Mouse (Mus musculus): ENCODE results near the gene Glp1r.

Glp1r gene

GRCm38 (mm10) chr17:30914264-30914663 lies 12.6 kb downstream of the Glp1r start:
- DNase-seq: no peak

DNA sequence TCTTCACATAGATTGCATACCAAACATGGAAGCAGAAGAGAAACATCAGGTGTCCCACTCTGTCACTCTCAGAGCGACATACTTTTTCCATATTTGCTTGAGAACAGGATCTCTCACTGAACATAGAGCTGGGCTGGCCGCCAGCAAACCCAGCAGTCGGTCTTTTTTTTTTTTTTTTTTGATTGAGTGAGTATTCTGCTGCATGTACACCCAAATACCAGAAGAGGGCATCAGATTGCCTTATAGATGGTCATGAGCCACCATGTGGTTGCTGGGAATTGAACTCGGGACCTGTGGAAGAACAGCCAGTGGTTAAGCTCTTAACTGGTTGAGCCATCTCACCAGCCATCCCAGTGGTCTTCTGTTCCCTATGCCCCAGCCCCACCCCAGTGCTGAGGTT lies 21.9 kb downstream of the Glp1r start:
- DNase-seq: no peak

- DNase-seq: no peak
Measured at GRCm38 (mm10) chr17:30930827-30931226, 29.2 kb downstream of the Glp1r start.

DNA sequence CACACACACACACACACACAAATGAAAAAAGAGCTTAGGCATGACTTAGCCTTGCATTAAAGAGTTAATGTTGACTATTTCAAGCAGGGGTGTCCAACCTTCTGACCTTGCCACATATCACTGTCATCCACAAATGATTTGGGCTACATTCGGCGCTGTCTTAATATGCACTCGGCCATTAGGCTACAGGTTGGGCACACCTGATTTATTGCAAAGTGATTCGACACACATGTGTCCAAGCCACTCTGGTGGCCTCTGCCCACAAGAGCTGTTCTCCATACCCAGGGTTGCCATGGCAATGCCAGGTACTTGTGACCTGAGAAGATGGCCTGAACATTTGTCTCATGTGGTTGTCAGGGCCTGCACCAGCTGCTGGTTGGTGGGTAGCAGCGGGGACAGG lies 31.2 kb downstream of the Glp1r start:
- no peak for DNase-seq

DNA sequence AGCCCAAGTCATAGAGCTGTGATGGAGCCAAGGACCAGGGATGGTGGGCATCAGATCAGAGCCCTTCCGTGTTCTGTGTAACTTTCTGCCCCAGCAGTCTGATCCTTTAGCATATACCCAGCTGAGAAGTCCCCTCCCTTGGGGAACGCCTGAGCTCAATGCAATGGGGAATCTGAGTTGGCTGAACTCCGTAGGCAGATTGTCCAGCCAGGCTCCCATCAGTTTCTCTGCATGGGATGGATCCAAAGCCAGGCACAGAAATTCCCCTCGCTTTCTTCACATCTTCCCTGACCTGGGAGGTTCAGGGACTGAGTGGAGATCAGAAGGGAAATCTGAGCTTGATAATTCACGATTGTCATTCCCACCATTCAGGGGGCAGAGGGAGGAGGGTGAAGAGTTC lies 33.7 kb downstream of the Glp1r start:
- no peak for DNase-seq

GRCm38 (mm10) chr17:30938554-30938953 lies 36.9 kb downstream of the Glp1r start:
- peak; percentile 15 for DNase-seq

DNA sequence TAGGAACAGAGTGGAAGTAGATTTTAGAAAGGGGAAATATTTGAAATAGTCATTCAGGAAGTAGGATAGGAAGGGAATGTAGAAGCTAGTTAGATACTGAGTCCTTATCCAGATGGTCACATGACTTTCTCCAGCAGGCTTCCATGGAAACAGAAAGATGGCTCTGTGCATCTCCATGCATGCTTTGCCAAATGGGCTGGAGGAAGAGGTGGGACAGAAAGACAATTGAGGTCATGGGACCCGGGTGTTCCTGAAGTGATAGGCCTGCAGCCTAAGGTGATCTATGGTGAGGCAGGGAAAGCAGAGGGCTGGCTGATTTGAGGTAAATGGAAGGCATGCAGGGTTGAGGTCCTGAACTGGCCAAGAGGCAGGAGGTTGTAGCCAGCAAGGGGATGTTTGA lies 46.8 kb downstream of the Glp1r start:
- no peak for DNase-seq

GRCm38 (mm10) chr17:30950780-30951179 lies 49.2 kb downstream of the Glp1r start:
- peak; percentile 85 for DNase-seq

- DNase-seq: no peak
Measured at GRCm38 (mm10) chr17:30951600-30951999, 50.0 kb downstream of the Glp1r start.

- DNase-seq: no peak
Measured at GRCm38 (mm10) chr17:30954340-30954739, 52.7 kb downstream of the Glp1r start, which contains the start of gene Umodl1. Gene Umodl1 (plus strand): TSS chr17:30954640.

DNA sequence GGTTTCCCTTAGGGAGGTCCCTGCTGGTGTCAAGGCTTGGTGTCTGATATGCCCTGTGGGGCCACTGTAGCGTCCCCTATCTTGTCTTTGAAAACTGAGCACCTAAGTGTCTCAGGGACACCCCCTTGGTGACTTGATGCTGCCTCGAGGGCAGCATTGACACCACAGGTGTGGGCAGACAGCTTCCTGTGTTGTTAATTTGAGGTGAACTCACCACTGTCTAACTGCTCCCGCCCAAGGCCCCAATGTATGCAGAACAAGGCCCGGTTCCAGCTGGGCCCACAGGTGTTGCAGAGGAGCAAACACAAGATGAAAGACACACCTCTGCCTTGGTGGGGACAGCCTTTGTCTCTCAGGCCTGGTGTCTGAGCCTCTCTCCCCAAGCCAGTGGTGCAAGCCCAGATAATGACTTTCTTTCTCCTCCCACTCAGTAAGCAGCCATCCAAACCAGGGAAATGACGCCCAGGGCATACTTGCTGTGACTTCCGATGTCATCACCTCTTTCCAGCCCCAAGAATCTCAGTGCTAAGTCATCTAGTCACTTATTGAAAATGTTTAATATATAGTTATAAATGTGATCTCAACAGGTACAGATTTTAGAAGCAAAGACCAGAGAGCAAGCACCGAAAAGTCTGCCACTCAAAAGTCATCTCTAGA lies 60.4 kb downstream of the Glp1r start:
- no peak for DNase-seq

DNA sequence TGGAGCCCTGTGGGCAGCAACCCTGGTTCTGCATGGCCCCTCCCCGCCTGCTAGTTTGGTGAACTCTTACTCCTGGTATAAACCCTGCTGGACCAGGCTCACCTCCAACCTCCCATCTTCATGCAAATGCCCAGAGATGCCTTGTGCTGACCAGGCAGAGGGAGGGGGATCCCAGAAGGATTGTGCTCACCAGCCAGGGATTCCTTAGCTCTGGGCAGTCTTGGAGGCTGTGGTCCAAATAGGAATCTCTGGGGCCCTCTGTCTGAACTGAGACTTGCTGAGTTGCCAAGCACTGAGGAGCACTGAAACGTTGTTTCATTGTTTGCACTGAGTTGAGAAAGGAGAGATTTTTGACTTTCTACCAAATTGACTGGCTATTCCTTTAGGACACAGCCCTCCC lies 61.3 kb downstream of the Glp1r start:
- peak; percentile 6 for DNase-seq

- DNase-seq: no peak
Measured at GRCm38 (mm10) chr17:30969983-30970382, 68.4 kb downstream of the Glp1r start.

DNA sequence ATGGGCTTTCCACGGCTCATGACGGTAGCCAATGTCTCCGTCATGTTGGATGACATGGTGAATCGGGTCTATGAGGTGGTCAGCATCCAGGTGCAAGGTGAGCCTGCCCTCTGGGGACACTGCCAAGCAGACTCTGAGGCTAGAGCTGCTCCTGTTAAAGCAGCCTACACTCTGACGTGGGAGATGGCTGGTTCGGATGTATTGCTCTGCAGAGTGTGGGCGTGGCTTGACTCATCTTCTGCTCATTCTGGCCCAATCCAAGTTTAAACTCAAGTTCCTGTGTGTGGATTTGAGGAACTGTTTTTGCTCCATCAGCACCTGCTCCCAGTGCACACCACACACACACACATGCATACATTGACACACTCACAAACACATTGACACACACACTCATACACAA lies 70.3 kb downstream of the Glp1r start:
- DNase-seq: no peak

DNA sequence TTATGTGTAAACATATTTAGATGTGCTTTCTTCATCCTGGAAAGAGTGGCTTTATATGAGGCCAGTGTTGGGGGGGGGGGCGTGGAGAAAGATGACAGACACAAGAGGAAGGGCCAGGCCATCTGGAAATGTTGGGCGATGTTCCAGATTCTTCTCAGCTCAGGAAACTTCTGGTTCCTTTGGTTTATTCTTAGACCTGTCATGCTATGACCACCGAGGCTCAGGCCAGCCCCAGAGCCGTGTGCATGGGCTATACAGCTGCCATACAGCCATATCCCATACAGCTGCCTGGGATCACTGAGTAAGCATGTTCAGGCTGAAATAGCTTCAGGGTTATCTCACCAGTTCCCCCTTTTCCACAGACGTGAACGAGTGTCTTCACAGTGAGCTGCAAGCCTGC lies 71.7 kb downstream of the Glp1r start:
- DNase-seq: peak; percentile 49

- DNase-seq: peak; percentile 17
Measured at GRCm38 (mm10) chr17:30977290-30977689, 75.7 kb downstream of the Glp1r start.

- DNase-seq: no peak
Measured at GRCm38 (mm10) chr17:30978556-30978955, 76.9 kb downstream of the Glp1r start.

- no peak for DNase-seq
Measured at GRCm38 (mm10) chr17:30983521-30983920, 81.9 kb downstream of the Glp1r start.

DNA sequence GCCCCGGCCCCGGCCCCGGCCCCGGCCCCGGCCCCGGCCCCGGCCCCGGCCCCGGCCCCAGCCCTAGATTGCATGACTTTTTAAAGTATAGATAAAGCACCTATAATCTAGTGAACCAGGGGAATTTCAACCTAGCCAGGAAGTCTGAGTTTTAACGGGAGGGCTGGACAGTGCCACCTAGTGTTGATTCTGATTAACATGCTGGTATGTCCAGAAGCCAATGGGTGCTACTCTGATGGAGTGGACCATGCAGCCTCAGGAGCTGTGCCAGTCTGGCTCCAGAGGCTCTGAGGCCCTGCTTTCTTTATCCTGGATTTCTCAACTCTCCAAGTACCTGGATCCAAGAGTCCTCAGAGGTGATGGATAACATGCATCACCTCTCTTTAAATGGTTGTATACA lies 88.6 kb downstream of the Glp1r start:
- DNase-seq: peak; percentile 46
